Mouse (Mus musculus): Measurements from ENCODE around the gene Cacna2d3.

Cacna2d3 gene

DNA sequence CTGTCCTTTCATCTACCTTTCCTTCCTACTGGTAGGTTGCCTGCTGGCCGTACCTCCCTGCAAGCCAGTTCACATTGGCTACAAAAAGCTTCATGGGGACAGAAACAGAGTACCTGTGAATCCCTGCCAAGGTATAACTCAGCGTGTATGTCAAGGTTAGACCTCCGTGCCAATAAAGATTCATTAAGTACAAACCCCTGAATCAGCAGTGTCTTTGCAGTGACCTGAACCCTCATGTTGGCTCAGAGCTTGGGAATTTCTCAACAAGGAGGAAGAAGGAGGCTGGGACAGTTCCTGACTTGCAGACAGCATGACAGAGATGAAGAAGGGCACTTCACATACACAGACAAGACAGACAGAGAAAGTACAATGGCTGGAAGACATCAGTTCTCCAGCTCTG is 225.1 kb downstream of the Cacna2d3 start:
- no peak for DNase-seq (ENCODE audit: inconsistent ontology term)

DNA sequence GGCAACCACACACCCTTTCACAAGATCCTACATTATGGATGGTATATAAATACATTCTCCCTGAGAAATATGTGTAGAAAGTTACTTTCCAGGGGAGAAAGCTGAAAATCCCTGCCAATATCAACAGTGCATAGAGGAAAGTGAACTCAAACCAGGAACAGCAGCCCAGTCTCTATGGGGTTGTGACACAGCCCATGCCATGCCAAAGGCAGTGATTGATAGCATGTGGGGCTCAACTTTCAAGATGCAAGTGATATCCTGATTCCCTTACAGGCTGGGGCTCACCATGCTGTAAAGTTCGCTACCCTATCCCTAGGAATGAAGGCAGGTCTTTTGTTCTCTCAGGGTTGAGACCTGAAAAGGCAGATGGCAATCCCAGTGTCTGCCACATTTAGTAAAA is 229.9 kb downstream of the Cacna2d3 start:
- no peak for DNase-seq (ENCODE audit: inconsistent ontology term)

DNA sequence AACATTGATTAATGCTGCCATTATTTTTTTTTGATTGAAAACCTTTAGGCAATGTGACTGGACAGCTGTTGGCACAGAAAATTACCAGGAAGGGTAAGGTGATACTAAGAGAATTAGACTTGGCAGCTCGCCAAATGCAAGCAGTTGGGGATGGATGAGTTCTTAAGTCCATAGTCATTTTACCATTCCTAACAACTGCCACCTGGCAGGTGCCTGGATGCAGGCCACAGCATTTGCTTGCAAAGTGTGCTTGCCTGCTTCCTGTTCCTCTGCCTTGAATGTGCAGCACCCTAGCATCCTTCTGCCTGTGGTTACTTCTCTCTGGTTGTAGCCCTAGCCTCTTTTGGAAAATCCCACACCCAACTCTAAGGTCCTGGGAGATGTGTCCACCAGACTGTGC is 236.2 kb downstream of the Cacna2d3 start:
- no peak for DNase-seq (ENCODE audit: inconsistent ontology term)

- no peak for DNase-seq (ENCODE audit: inconsistent ontology term)
Observed at GRCm38 (mm10) chr14:29478403-29478983, 243.2 kb downstream of the Cacna2d3 start.

DNA sequence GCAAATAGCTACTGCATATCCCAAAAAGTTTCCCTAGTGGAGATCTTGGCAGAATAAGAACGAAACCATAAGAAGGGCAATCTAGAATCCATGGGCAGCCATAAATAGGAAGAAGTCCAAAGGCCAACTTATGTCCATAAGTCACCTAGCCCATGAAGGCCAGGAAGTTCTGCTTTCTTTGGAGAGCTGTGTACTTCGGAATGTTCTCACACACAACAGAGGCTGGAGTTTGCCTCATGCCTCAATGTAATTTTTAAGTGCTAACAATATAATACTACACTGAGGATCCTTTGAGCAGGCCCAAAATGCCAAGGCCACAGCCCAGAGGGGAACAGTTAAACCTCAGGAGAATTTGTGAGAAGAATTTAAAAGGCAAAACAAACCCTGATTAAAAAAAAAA is 257.4 kb downstream of the Cacna2d3 start:
- no peak for DNase-seq (ENCODE audit: inconsistent ontology term)

GRCm38 (mm10) chr14:29449203-29449602 is 272.5 kb downstream of the Cacna2d3 start:
- no peak for DNase-seq (ENCODE audit: inconsistent ontology term)

- peak; percentile 42 for DNase-seq (ENCODE audit: inconsistent ontology term)
Observed at GRCm38 (mm10) chr14:29443091-29444026, 278.3 kb downstream of the Cacna2d3 start.

DNA sequence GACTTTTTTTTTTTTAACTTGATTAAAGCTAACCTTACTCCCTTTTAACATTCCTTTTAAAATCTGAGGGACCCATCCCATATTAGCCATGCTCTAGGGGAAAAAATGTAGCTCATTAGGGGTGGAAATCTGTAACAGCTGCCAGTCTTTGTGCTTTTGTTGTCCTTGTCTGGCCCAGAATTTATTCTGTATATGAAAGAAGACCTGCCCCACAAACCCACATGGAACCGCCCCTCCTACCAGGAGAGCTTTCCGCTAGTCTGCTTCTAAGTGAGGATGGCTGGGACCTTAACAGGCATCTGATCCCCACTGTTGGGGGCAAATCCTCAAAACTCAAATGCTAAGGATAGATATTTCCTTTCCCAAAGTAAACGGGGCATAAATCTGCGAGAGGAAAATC is 279.2 kb downstream of the Cacna2d3 start:
- DNase-seq (ENCODE audit: inconsistent ontology term) = peak; percentile 70

- peak; percentile 7 for DNase-seq (ENCODE audit: inconsistent ontology term)
Observed at GRCm38 (mm10) chr14:29438666-29439065, 283.0 kb downstream of the Cacna2d3 start.

GRCm38 (mm10) chr14:29438251-29438650 is 283.4 kb downstream of the Cacna2d3 start:
- no peak for DNase-seq (ENCODE audit: inconsistent ontology term)

- no peak for DNase-seq (ENCODE audit: inconsistent ontology term)
Observed at GRCm38 (mm10) chr14:29435203-29435602, 286.5 kb downstream of the Cacna2d3 start.

- no peak for DNase-seq (ENCODE audit: inconsistent ontology term)
Observed at GRCm38 (mm10) chr14:29433716-29434115, 287.9 kb downstream of the Cacna2d3 start.

DNA sequence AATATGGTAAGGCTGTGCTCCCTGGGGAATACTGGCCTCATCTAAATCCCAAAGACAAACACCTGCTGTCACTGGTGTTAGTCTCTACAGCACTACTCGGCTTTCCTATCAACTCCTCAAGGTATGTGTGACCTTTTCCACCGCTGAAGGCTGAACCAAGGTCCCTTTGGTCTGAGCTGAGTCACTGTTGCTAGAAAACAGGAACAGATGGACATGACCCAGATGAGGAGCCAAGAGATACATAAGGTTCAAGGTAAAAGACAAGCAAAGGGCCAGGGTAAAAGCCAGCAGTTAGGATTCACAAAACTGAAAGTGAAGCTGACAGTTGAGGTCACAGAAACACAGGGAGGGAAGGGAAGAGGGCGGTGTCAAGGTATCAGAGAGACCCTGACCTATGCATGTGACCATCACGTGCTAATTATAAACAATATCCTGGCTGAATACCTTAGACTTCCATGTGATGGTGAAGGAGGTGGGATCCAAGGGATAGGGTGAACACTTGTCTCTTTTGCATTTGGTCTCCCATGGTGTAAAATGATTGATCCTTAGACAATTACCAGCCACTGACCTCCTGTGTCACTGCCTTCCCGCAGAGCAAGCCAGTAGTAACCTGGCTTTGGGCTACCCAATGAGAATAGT is 288.5 kb downstream of the Cacna2d3 start:
- no peak for DNase-seq (ENCODE audit: inconsistent ontology term)

- no peak for DNase-seq (ENCODE audit: inconsistent ontology term)
Observed at GRCm38 (mm10) chr14:29429788-29430187, 291.9 kb downstream of the Cacna2d3 start.

- no peak for DNase-seq (ENCODE audit: inconsistent ontology term)
Observed at GRCm38 (mm10) chr14:29425666-29426065, 296.0 kb downstream of the Cacna2d3 start.

DNA sequence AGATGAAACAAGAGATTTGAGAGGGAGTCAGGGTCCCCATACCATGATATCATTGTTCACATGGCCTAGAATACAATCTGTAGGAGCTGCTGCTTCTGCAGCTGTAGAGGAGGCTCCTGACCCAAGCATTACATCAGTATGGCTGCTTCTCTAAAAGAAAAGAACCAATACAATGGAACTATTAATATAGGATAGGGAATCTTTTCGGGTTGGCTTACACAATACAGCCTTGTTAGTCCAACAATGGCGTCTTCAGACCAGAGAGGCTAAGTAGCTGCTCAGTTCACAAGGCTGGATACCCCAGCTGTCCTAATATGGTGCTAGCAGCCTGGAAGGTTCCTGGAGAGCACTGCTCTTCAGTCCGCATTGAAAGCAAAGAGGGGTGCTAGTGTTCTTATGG is 296.5 kb downstream of the Cacna2d3 start:
- DNase-seq (ENCODE audit: inconsistent ontology term) = no peak

DNA sequence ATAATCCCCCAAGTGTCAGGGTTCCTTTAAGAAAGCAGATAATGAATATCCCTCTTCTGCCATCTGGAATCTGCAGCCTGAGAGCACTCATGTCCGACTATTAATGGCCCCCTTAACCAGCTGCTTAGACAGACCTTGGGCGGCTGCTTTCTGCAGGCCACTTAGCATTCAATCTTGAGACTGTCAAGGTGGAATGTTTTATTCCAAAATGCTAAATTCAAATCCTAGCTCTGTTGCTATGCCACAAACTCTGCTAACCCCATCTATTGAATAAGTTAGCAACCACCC is 315.8 kb downstream of the Cacna2d3 start:
- DNase-seq (ENCODE audit: inconsistent ontology term) = no peak

GRCm38 (mm10) chr14:29405125-29405877 is 316.4 kb downstream of the Cacna2d3 start:
- DNase-seq (ENCODE audit: inconsistent ontology term) = no peak

DNA sequence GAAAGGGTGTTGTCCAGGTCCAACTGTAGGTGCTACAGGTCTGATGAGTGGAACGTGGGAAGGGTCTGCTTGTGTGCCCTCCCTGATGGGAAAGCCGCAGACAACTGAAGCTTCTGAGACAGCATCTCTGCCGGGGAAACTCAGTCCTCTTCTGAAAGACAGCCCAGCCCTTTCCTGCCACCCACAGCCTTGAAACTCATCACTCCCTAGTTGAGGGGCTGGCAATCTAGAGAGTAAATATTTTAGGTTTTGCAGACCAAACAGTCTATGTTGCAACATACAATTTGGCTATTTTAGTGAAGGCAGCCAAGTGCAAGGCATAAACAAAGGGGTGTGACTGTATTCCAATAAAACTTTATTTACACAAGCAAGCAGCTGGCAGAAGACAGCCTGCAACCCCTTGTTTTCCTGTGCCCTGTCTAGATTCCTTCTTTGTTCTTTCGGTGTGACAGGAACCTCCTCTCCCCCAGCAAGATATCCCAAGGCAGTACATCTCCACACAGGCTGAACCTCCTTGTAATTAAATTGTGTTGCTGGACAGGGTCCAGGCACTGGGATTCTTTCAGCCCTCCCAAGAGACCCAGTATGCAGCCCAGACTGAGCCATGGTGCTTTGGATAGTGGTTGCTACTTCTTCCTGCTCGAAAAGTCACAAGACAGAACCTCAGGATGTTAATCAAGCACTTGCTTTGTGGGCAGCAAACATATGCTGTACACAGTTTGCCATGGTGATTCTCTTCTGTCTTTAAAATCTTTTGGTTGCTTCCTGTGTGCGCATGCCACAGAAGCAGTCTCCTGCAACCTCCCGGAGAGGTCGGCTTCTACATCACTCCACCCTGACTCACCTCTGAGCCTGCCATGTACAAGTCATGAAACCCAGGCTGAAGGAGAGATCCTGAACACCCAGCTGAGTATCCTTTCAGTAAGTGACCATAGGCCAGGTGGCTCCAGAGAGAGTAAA is 317.5 kb downstream of the Cacna2d3 start:
- no peak for DNase-seq (ENCODE audit: inconsistent ontology term)

DNA sequence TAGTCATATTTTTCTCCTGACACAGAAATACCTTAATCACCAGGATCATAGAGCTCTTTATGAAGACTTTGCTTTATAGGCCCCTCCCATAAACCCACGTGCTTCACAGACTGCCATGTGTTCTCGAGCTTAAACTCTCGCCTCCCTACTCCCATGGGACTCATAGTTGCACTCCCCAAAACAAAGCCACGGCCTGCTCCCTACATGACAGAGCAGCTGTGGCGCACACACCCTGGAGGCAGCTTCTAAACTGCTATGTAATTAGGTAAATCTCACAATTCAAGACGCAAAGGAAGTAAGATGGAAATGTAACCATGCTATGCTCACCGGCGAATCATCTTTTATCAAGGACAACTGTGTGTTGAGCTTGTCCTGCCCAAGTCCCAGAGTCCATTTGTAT is 319.2 kb downstream of the Cacna2d3 start:
- DNase-seq (ENCODE audit: inconsistent ontology term) = no peak

DNA sequence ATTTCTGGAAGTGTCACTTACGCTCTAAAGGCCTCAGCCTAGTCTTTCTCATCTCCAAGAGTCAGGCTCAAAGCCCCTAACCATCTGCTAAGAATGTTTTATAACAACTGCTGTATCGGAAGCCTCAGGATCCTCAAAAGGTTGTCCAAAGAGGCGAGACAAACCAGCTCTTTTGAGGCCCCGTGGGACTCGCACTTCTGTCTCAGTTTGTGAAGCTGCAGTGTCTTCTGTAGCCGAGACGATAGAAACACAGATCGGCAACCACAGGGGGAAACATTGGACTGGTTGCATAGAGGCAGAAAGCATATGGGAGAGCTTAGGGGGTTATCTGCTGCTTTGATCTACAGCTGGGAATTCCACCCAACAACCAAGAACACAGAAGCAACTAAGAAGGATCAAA is 327.9 kb downstream of the Cacna2d3 start:
- no peak for DNase-seq (ENCODE audit: inconsistent ontology term)
